Mouse (Mus musculus) Patski (cell line): ENCODE data around the gene Meis2. TPM values are rescaled to one million over a fixed set of nuclear protein-coding genes. Genes with fewer than 3 reads are reported as not detected.

Experiments
- ATAC-seq: fragments of 100-300 bp; one replicate; pipeline ENCODE4 v1.8.0; 2021
- CTCF ChIA-PET: fragments of 350-600 bp; sonication (Branson Sonifier 250); formaldehyde crosslinking; loops from one replicate; lab custom pipeline; 2022; ENCODE audit warnings: inconsistent platforms; lab: Charles Lee
- POLR2A ChIA-PET: fragments of 350-600 bp; sonication (Branson Sonifier 250); formaldehyde crosslinking; loops from one replicate; lab custom pipeline; 2022; ENCODE audit warnings: antibody characterized with exemption, inconsistent platforms; lab: Charles Lee
- DNase-seq: peaks from one replicate; pipeline ENCODE4 v3.0.0-alpha.2; 2011; ENCODE audit warnings: low read depth, low spot score
- H3K27me3 ChIP-seq: fragments of 371-371 bp; one replicate; pipeline ENCODE4 v1.5.1; 2021
- CTCF ChIP-seq: fragments of 100-300 bp; IDR thresholded peaks from one replicate; pipeline ENCODE4 v1.5.1; 2021
- in situ Hi-C: fragments of 300-500 bp; cut with MboI; formaldehyde crosslinking; loops from 3 replicates; pipeline ENCODE4 v1.11.1; 2018; ENCODE audit warnings: low pct_unique_long_range_greater_than_20kb, mixed read lengths
- polyA plus RNA-seq: library from polyadenylated mRNA; unstranded; gene quantifications from one replicate; pipeline ENCODE4 v1.2.3, GENCODE M21; 2021

Meis2 gene
- polyA plus RNA-seq, 1 experiment from 2014 or later = 52.9 TPM

DNA sequence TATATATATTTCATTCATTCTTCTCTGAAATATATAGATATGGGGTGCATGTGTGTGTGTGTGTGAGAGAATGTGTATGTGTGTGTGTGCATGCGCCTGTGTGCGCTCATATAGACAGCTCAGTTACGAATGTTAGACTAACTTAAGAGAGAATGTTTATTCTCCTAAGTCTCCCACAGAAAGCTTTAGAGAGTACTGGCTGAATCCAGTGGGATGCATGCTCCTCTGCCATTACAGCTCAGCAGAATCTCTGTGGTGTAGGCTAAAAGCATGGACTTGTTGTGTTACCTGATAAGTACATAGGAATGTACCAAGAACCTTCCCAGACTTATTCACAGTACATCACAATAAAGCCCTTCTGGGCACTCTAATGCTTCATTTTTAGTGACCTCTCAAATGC lies 55.6 kb downstream of the Meis2 start:
- ChIA-PET CTCF (interaction anchor here (1.5 to 1.8 kb wide), 3 partner anchors 25 to 42 kb away, joined by 3 to 4 read pairs (median 3); no protein-coding TSS in a partner anchor), POLR2A (no interaction called here)
- DNase-seq (no peak), ATAC-seq (no peak)
- H3K27me3 ChIP-seq = no peaks in the 10 kb centered on the region
- no peak for TF ChIP-seq CTCF
- in situ Hi-C loops = no loop called here

DNA sequence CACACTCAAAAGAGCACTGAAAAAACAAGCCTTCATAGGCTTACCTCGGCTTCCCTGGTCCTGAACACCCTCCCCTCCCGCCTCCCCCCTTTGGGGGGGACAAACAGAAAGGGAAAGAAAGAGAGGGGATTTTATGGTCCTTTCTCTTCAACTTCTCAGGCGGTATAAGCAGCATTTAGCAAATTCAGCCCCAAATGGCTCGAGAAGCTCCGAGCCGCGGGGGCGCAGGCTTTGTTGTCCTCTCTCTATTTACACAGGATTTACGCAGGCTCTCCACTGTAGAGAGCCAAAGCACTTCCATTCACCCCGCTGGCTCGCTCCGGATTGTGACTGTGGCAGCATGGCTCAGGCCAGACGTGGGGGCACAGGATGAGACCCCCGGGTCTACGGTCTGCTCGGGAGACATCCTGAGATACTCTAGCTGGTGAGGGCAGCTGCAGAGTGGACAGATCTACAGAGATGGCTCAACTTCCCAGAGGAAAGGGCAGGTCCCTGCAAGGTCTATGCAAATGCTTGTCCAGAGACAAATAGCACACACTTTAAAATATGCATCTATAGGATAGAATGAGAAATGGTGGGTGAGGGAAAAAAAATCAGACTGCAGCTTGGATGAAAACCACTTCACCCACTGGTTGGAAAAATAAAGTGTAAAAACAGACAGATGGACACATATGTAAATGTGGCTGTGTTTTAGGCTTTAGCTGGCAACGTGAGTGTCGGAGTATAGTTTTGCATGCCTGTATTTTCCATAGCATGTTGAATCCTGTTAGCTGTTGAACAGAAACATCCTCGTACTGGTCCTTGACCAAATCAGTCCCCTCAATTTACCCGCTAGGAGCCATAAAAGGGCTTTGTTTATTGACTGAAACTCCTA lies 56.3 kb downstream of the Meis2 start:
- ATAC-seq = no peak

DNA sequence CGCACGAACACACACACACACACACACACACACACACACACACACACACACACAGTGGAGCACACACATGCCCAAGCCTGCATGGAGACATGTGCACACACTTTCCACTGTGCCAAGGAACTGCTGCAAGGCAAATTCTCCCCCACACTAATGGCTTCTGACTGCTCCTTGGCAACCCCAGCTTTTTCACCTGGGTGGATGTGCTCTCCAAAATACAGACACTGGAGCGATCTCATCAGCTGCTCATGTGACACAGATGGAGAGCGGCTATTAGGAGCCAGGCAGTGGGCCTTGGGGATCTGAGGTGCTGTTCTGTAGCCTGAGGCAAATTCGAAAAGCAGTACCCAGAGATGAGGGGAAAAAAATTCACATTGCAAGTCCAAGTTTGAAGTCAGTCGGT lies 63.3 kb downstream of the Meis2 start:
- POLR2A ChIA-PET = interaction anchor here (1.0 kb wide), 1 partner anchor 127 kb away, joined by 6 read pairs; no protein-coding TSS in a partner anchor

More for the DNA sequence above, 56.3 kb downstream of the Meis2 start:
- no peak for TF ChIP-seq CTCF
- H3K27me3 ChIP-seq = no peaks in the 10 kb centered on the region
- DNase-seq = no peak
- ChIA-PET POLR2A (no interaction called here), CTCF (interaction anchor here (1.5 to 1.8 kb wide), 3 partner anchors 25 to 42 kb away, joined by 3 to 4 read pairs (median 3); no protein-coding TSS in a partner anchor)
- in situ Hi-C loops = no loop called here

DNA sequence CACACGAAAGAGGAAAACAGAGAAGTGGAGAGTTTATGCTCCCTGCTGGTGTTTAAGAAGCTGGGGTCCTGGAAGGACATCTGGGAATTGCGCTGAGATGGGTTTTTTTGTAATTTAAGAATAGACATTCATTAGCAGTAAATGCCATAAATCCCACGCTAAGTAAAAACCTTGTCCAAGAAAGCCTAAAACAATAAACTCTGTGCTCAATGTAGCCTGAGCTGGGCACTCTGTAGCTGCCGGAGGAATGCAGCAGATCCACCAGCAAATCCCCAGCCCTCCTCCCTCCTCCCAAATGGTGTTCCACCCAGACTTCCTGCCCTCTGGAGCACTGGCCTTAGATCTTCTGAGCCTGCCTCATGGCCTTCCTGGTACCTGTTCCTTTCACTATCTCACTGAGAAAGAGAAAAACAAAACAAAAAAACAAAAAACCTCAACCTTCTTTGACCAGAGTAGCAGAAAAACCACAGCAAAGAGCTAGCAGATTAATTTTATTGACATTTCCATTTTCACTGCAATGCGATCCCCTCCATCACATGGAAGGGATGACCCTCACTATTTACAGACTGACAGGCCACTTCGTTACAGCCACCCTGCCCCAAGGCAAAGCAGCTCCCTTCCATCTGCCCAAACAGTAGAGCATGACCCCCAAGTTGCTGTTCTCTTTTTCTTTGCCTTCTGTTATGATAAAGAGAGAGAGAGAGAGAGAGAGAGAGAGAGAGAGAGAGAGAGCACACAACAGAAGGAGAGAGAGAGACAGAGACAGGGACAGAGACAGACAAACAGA lies 64.1 kb downstream of the Meis2 start:
- ChIA-PET POLR2A (no interaction called here), CTCF (no interaction called here)
- ATAC-seq = no peak
- in situ Hi-C loops = no loop called here
- no peaks in the 10 kb centered on the region for H3K27me3 ChIP-seq
- TF ChIP-seq CTCF = no peak
- DNase-seq = no peak

More for the DNA sequence above, 63.3 kb downstream of the Meis2 start:
- ATAC-seq (no peak), DNase-seq (no peak)
- H3K27me3 ChIP-seq = no peaks in the 10 kb centered on the region
- CTCF ChIA-PET = no interaction called here
- in situ Hi-C loops = no loop called here
- no peak for TF ChIP-seq CTCF

DNA sequence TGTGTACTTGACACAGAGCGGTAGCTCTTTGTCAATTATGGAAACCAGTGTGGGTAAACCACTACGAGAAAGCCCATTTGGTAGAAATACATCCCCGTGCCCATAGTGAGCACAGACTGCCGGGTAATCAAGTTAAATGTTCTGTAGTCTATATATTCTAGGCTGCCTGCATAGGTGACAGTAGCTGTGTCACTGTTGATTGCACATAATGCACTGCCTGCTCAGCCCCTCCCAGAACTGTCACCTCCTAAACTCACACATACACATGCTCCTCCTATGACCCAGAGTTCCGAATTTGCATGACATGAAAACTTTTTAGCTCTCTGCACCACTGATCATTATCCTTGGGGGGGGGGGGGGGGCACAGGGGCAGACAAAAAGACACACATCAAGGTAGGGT lies 65.1 kb downstream of the Meis2 start:
- no peak for ATAC-seq

DNA sequence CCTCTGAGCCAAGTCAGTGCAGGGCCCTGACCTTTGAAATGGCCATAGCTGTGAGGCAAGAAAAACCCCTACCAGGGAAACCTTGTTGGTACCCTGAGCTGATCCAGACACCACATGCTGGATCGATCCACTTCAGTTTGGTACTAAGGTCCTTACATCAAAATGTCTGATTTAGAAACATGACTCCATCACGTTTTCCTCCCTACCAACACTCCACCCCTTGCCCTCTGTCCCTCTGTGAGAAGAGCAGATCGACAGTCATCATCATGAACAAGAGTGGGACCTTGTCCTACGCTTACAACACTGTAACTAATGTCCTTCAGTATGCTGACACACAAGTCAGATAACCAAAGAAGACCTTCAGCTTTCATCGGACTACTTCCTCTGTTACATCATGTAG lies 66.8 kb downstream of the Meis2 start:
- POLR2A ChIA-PET = no interaction called here
- no peak for DNase-seq
- no peak for TF ChIP-seq CTCF
- no peaks in the 10 kb centered on the region for H3K27me3 ChIP-seq
- no peak for ATAC-seq
- CTCF ChIA-PET = interaction anchor here (1.0 kb wide), 1 partner anchor 14 kb away, joined by 3 read pairs; no protein-coding TSS in a partner anchor
- in situ Hi-C loops = no loop called here

More for the DNA sequence above, 65.1 kb downstream of the Meis2 start:
- ChIA-PET POLR2A (no interaction called here), CTCF (interaction anchor here (0.9 kb wide), 1 partner anchor 12 kb away, joined by 3 read pairs; no protein-coding TSS in a partner anchor)
- no peak for TF ChIP-seq CTCF
- DNase-seq = no peak
- in situ Hi-C loops = no loop called here
- H3K27me3 ChIP-seq = no peaks in the 10 kb centered on the region

DNA sequence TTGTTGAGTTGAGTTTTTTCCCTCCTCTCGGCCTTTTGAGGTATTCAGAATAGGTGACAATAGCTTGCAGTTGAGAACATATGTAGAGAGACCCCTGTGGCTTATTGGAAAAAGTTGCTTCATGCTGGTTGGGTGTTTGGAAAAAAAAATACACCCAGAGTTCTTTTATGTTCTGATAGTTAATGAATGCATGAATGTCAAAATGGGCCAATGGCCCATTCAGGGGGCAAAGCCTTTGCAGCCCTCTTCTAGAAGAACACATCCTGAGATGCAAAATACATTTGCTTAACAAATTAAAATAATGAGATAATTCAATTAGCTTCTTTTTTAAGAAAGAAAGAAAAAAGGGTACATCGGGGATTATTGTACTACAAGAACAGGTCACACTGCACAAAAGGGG lies 69.2 kb downstream of the Meis2 start:
- in situ Hi-C loops = no loop called here
- CTCF ChIA-PET = no interaction called here

DNA sequence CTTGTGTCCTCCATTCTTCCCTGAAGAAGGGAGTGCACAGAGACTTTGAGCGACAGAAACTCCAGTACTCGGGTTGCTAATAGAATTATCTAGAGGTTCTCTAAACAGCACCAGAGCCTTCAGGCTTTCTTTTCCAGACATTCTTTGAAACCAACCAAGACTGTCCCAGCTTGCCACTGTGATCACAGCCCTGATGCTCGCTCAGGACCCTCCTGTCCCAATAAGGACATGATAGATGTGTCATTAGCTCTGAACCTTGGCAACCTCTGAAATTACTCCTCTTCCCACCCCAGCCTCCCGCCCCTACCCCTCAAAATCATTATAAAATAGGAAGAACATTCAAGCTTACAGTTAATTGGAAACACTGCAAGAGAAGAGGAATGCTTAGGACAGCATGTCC lies 71.8 kb downstream of the Meis2 start:
- DNase-seq (no peak), ATAC-seq (no peak)
- in situ Hi-C loops = no loop called here
- POLR2A ChIA-PET = no interaction called here
- CTCF ChIA-PET = no interaction called here
- no peaks in the 10 kb centered on the region for H3K27me3 ChIP-seq
- no peak for TF ChIP-seq CTCF

More for the DNA sequence above, 69.2 kb downstream of the Meis2 start:
- no peak for TF ChIP-seq CTCF
- no peaks in the 10 kb centered on the region for H3K27me3 ChIP-seq
- DNase-seq (no peak), ATAC-seq (no peak)
- POLR2A ChIA-PET = interaction anchor here (0.6 to 0.7 kb wide), 2 partner anchors 13 to 1385 kb away, joined by 3 read pairs; no protein-coding TSS in a partner anchor

DNA sequence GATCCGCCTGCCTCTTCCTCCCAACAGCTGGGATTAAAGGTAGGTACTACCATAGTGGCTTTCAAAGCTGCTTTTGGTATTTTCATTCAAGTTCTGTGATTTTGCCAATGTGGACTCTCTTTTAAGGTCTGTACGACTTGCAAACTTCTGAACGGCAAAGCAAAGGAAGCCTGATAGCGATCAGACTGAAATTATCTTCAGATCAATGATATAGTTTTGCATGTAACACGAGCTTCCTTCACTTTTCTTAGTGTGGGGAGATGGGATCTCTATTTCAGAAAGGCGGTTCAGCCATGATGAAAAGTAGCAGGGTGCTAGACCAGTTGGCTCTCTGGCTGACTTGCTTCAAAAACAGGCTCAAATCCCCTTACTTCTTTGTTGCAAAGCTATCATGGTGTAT lies 76.4 kb downstream of the Meis2 start:
- ATAC-seq (no peak), DNase-seq (no peak)
- ChIA-PET CTCF (interaction anchor here (1.0 kb wide), 1 partner anchor 11 kb away, joined by 3 read pairs; no protein-coding TSS in a partner anchor), POLR2A (no interaction called here)
- in situ Hi-C loops = no loop called here
- H3K27me3 ChIP-seq = no peaks in the 10 kb centered on the region
- no peak for TF ChIP-seq CTCF

DNA sequence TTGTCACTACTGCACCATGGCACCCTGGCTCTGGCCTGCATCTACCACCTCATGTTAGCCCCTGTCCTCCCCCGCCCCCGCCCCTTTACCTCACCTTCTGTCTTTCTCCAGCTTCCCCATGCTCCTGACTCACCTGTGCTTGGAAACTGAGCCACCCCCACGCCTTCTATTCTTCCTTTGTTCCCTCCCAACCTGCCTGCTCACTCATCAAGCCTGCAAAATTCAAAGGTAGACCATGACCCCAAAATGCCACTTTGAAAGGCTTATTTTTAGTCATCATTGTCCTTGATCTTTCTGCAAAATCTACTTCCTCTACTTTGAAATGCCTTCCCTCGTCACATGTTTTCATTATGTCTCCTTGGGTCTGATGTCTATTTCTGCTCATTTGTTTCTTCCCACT lies 77.2 kb downstream of the Meis2 start:
- in situ Hi-C loops = no loop called here
- ChIA-PET CTCF (interaction anchor here (1.0 kb wide), 1 partner anchor 12 kb away, joined by 3 read pairs; no protein-coding TSS in a partner anchor), POLR2A (no interaction called here)
- ATAC-seq (no peak), DNase-seq (no peak)
- no peak for TF ChIP-seq CTCF
- H3K27me3 ChIP-seq = no peaks in the 10 kb centered on the region
